Mouse (Mus musculus) stomach, postnatal 0 days (tissue): ENCODE data around the gene Heatr5b.

Experiments
- CTCF ChIP-seq: IDR thresholded peaks from 2 replicates; pipeline ENCODE4 v1.5.1; 2016; ENCODE audit warnings: antibody characterized with exemption, low read depth, mild to moderate bottlenecking, moderate library complexity
- EP300 ChIP-seq: optimal IDR thresholded peaks from 2 replicates; pipeline ENCODE3; 2016; ENCODE audit warnings: antibody characterized with exemption

- no peak for TF ChIP-seq CTCF
- TF ChIP-seq EP300, result no peak
Observed at GRCm38 (mm10) chr17:78797222-78797621, 37.9 kb downstream of the Heatr5b start.
